Mouse (Mus musculus) cerebellum, adult 8-10 months (tissue): Measurements from ENCODE around the gene Pgd.

ENCODE experiments used
- DNase-seq: peaks from one replicate; pipeline ENCODE4 v3.0.0; 2022

The Pgd gene

GRCm38 (mm10) chr4:149166957-149167611 is 513 bp upstream of the Pgd start:
- no peak for DNase-seq

- no peak for DNase-seq
Observed at GRCm38 (mm10) chr4:149164150-149164549, 2.4 kb downstream of the Pgd start.

GRCm38 (mm10) chr4:149163196-149163595 is 3.4 kb downstream of the Pgd start:
- no peak for DNase-seq

GRCm38 (mm10) chr4:149161166-149161565 is 5.4 kb downstream of the Pgd start:
- DNase-seq: no peak

GRCm38 (mm10) chr4:149159891-149160290 is 6.7 kb downstream of the Pgd start:
- no peak for DNase-seq

GRCm38 (mm10) chr4:149159203-149159602 is 7.4 kb downstream of the Pgd start:
- DNase-seq: no peak

GRCm38 (mm10) chr4:149157415-149157973 is 9.1 kb downstream of the Pgd start:
- DNase-seq: no peak

GRCm38 (mm10) chr4:149155711-149156110 is 10.9 kb downstream of the Pgd start:
- no peak for DNase-seq

GRCm38 (mm10) chr4:149154859-149155258 is 11.7 kb downstream of the Pgd start:
- no peak for DNase-seq

GRCm38 (mm10) chr4:149150721-149151120 is 15.8 kb downstream of the Pgd start:
- no peak for DNase-seq

GRCm38 (mm10) chr4:149150256-149150655 is 16.3 kb downstream of the Pgd start:
- DNase-seq: no peak

GRCm38 (mm10) chr4:149149611-149150010 is 17.0 kb downstream of the Pgd start:
- no peak for DNase-seq

GRCm38 (mm10) chr4:149149196-149149595 is 17.4 kb downstream of the Pgd start:
- DNase-seq: no peak

GRCm38 (mm10) chr4:149148084-149148483 is 18.5 kb downstream of the Pgd start:
- no peak for DNase-seq

- no peak for DNase-seq
Observed at GRCm38 (mm10) chr4:149147528-149147927, 19.0 kb downstream of the Pgd start.

GRCm38 (mm10) chr4:149145151-149145550 is 21.4 kb downstream of the Pgd start:
- no peak for DNase-seq

GRCm38 (mm10) chr4:149144459-149144858 is 22.1 kb downstream of the Pgd start:
- peak; percentile 81 for DNase-seq

GRCm38 (mm10) chr4:149143594-149143993 is 23.0 kb downstream of the Pgd start:
- no peak for DNase-seq

- no peak for DNase-seq
Observed at GRCm38 (mm10) chr4:149138515-149138914, 28.1 kb downstream of the Pgd start.

GRCm38 (mm10) chr4:149136982-149137770 is 29.4 kb downstream of the Pgd start, which contains the start of gene Cenps:
Gene Cenps, minus strand, starts transcription at chr4:149137629.
- peak; percentile 93 for DNase-seq

GRCm38 (mm10) chr4:149136116-149136850 is 30.3 kb downstream of the Pgd start:
- peak; percentile 24 for DNase-seq

- DNase-seq: no peak
Observed at GRCm38 (mm10) chr4:149133395-149133794, 33.2 kb downstream of the Pgd start.
